Mouse (Mus musculus) testis, adult 2 months (tissue): Measurements from ENCODE around the gene Kat14.

ENCODE experiments used
- CTCF ChIP-seq: fragments of 200-500 bp; IDR thresholded peaks from 2 replicates; pipeline ENCODE4 v1.5.1; 2012; ENCODE audit warnings: low read depth, mild to moderate bottlenecking, inconsistent platforms, low read length, moderate library complexity; ENCODE audit not compliant: control insufficient read depth, insufficient read depth, insufficient replicate concordance
- POLR2A ChIP-seq: fragments of 200-500 bp; IDR thresholded peaks from 2 replicates; pipeline ENCODE4 v1.6.1; 2012; ENCODE audit warnings: low read depth, mild to moderate bottlenecking, inconsistent platforms, low read length, moderate library complexity; ENCODE audit not compliant: control insufficient read depth

DNA sequence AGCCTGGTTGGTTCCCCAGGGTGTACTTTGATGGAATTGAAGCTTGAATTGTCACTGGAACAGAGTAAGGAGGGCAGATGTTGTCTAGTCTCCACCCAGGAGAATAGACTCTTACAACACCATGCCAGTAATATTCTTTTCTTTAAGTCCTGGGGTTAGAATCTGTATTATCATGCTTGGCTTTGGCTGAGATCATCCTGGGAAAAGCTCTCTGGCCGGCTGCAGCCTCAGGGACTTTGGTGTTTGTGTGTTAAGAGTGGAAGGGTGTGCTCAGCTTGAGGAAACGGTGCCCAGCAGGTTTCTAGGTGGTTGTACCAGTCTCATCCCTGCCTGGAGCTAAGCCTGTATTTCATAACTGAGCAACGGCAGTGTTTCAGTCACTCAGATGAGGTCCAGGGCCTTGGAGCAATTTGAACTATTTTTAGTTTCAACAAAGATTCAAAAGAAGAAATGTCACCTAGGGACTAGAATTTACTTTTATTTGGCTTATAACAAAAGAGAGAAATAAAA lies 70.5 kb downstream of the Kat14 start:
- TF ChIP-seq CTCF (no peak), POLR2A (no peak)
